Mouse (Mus musculus) CD4-positive, CD25-positive, alpha-beta regulatory T cell, adult 2 months (primary cell): ENCODE measurements at regions not wholly inside any gene's neighbourhood (a gene's known extent, or its start where the extent isn't known, plus 50 kb on each side); places are given as distances from the start of the nearest gene placed in this dataset.
"Not testable (repeated sequence)": the region's sequence is repeated elsewhere in the genome, so short reads cannot be mapped to it uniquely, and the experiment has no call there.

Experiments used
- DNase-seq: peaks from one replicate; pipeline ENCODE4 v3.0.0-alpha.2; 2012; ENCODE audit warnings: low read depth, low spot score

DNA sequence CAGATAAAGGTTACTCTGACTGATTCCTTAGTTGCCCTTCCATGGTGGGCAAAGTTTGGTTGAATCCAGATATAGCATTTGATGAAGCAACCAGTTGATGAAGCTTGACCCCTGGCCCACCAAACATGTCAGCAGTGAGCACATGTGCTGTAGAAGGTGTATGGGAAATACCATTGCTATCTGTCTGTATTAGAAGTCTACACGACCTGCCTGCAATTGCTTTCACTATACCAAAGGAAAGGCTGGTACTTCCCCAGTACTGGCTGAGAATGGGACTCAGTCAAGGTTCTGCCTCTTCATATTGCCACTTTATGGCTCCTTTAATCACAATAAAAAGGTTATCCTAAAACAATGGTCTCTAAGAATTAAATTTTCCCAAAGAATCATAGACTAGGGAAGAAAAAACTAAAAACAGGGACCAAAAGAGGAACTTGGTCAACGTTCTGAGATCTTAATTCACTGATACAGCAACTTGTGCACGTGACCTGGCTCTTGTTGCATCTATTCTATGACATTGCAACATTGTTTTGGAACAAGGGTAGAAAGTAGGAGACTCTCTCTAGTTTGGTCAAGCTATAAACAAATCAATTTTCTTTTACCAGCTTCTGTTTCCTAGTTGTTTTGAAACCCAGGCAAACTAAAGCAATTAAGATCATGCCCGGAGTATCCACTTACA is 284.0 kb downstream of the Rapgef2 start:
- DNase-seq: no peak

DNA sequence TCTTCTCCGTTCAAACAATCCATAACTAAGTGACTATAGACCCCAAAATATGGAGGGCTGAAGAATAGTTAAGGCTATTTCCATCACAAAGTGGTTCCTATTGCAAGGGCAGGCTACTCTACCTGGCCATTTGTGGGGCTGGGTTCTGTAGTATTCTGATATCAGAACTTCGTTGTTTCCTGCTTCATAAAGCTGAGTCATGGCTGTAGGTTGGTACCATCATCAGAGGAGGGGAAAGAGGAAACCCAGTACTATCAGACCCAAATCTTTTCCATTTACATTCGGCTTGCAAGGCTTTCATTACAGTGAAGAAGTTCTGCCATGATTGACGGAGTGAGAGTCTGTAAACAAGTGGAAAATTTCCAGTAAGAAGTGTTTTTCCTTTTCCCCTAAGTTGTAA is 284.6 kb downstream of the Rapgef2 start:
- DNase-seq: no peak

DNA sequence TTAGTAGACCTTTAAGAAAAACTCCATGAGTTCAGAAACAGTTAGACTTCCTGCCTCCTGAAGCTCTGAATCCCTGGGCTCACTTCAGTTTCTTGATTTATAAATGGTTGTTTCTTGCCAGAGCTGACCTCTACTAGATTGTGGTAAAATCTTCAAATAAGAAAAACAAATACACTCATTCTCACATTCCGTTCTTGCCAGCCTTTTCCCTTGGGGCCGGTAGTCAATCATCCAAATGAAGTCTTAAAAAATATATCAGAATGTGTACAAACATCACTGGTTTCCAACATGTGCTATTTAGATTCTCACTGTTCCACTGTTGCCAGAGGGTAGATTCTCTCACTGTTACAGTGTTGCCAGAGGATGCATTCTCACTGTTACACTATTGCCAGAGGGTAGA is 286.0 kb downstream of the Rapgef2 start:
- DNase-seq: no peak

DNA sequence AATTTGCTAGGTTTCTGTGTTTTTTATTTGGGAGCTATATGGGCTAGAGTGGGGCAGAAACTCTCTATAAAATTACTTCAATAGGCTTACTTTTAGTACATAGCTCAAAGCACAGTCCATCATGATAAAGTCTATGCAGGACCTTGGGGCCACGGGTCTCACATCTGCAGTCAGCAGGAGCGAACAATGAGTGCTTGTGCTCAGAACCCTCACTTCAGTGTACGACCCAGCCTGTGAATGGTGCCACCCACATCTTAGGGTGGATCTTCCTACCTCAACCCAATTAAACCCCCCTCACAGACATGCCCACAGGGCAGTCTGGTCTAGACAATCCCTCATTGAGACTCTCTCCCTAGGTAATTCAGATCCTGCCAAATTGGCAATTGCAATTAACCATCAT is 286.5 kb downstream of the Rapgef2 start:
- DNase-seq: no peak

DNA sequence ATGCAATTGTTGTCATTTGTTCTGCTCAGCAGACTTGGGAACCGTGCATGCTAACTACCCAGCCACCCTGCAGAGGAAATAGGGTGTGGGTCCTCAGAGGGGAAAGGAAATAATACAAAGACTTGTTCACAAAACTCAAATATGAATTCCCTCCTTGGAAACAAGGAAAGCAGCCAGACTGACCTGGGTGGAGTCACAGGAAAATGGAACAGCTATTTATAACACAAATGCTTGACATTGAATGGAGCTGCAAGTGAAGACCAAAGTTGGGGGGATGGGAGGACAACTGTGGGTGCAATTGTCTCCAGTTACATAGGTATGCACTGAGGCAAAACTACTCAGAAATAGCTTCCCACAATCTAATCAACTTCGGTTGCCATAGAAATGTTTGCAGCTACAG is 298.2 kb downstream of the Rapgef2 start:
- no peak for DNase-seq

DNA sequence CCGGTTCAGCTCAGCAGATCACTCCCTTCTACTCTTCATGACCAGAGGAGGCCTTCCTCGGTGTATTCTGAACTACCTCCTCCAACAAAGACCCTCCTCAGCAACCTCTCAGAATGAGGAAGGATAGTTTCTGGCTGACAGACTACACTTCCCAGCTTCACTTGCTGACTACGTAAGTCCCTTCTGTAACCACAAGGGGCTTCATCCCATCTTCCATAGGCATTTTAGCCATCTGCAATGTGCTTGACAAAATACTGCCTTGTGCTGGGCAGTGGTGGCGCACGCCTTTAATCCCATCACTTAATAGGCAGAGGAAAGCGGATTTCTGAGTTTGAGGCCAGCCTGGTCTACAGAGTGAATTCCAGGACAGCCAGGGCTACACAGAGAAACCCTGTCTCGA is 299.6 kb downstream of the Rapgef2 start:
- DNase-seq: no peak

DNA sequence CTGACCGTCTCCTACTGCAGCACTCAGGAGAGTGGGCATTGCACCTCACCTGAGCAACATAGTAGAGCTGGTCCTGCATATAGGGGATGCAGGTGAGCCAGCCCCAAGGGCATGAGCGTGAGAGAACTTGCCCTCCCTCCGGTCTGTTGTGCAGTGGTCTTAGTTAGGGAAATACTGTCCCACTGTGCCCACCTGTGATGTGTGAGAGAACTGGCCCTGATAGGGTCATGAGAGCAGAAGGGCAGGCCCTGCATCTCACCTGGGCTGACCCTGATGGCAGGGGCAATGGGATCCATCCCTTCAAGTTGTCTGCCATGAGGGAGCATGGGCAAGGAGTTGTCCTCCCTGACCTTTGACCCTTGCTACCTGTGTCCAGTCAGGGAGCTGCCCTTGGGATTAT is 305.3 kb downstream of the Rapgef2 start:
- no peak for DNase-seq

DNA sequence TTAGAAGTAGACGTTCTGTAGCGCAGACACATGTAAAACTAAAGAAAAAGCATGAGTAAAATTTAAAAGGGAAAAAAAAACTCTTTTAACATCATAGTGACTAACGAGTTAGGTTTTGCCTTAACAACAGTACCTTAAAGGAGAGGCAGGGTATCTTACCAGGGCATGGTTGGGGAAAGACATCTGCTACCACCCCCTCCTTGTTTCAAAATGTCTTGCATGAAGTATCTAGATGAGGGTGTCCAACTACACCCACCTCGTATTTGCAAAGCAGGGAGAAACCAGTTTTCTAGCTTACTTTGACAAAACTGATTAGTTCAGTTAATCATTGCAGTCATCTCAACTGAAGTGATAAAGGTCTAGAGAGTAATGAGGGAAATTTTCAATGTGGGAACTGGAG is 307.5 kb downstream of the Rapgef2 start:
- no peak for DNase-seq

DNA sequence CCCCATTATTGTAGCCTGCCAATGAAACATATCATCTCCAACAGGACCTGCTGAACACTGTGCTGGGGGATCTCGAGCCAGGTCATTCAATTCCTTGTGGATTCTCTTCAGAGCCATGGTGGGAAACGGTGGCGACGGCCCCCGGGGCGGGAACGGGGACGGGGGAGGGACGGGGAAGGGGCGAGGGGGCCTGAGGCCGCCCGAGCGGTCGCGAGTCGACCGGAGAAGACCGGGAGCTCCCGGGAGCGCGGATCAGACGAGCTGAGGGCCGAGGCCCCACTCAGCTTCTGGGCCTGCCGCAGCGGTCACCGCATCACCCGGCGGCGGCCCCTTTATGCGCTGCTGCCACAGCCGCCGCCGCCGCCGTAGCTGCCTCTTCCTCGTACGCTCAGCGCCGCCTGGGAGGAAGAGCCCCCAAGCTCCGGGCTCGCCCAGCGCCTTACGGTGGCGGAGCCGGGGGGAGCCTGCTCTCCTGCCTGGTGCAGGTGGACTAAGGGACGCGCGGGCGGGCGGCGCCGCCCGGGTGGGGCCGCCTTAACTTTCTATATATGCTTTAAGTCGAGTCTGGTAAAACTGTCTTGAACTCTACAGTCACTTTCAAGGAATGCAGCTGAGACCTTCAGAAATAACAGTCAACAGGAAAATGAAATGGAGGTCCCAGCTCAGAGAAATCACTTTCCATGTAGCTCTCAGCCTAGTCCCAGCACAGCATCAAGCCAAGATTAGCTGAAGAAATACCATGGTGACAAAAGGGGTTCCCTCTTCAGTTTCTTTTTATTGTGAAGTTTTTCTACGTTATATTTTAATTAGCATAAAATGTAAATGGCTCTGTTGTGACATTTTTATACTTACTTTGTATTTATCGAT is 319.4 kb downstream of the Rapgef2 start:
- DNase-seq: peak; percentile 12

DNA sequence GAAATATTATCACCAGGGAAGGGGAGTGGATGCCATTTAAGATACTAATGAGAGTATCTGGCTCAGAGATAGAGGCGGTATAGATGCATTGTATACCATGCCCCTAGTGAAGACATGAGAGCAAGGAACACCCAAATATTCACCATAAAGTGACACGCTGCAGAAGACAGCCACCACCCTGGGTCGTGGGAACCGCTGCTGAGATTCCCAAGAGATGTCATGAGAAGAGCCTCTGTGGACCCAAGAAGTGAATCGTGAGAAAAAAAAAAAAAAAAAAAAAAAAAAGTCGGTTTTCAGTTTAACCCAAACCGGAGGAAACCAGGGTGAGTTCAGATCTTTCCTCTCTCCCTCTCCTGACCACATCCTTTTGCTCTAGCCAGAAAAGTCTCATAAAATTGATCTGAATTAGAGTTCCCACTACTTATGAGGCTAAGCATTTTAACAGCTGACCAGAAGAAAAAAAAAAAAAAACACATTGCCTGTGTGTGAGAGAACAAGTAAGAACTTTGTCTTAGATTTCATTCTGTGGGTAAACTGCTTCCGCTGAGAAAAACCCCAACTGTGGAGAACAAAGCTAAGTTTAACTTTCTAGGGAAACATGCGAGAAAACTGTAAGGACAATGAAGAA is 322.0 kb downstream of the Rapgef2 start:
- DNase-seq: peak; percentile 36

DNA sequence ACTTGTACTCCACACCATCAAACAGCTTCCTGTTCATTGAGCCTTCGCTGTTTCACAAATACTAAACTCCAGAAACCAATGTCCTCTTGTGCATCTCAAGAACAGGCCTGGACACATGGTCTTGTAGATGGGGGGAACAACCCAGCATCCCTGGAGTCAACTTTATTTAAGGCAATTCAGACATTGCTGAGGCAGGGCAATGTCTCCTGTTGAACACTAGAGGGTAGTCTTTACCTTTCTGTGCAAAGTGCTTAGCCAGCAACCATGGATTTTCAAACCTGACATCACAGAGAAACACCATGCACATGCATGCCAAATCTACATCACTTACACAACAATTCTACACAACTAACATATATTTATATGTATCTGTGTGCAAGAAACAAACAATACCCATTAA is 327.5 kb downstream of the Rapgef2 start:
- DNase-seq: peak; percentile 72

DNA sequence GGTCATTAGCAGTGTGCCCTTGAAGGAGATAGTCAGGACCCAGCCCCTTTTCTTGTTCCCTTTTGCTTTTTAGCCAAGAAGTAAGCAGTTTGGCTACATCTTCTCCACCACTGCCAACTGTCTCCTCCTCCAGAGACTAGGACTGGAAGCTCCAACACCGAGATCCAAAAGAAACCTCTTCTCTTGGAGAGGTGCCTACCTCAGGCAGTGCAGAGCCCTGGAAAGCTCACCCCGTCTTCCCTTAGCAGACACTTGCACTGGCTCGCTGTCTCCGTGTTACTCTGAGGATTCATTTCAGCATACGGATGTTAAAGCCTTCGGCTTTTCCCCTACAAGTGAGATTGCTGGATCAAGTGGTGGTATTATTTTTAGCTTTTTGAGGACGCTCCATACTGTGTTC is 331.0 kb downstream of the Rapgef2 start:
- DNase-seq: no peak

DNA sequence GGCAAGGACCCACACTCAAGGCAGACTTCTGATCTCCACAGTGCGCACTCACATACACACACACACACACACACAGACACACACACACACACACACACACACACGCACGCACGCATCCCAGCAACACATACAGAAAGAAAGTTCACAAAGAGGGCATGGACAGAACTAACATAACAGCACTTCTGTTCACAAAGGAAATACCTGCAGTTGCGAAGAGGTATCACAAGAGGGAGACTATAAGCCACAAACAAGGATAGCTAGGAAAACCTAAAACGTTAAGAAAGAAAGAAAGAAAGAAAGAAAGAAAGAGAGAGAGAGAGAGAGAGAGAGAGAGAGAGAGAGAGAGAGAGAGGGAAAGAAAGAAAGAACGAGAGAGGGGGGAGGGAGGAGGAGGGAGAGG is 336.9 kb downstream of the Rapgef2 start:
- not testable (repeated sequence) for DNase-seq

DNA sequence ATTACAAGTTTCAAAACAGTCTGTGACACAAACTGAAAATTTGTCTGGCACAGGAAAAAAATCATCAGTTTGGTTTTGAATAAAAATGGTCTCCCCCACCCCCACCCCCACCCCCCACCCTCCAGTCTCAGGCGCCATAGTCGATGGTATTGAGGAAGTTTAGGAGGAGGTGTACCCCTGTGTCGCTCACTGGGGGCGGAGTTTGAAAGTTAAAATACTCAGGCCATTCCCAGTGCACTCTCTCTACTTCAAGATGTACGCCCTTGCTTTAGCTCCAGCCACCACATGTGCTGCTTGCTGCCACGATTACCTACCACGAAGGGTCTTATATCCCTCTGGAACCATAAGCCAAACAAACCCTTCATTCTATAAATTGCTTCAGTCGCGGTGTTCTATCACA is 337.6 kb downstream of the Rapgef2 start:
- DNase-seq: no peak

DNA sequence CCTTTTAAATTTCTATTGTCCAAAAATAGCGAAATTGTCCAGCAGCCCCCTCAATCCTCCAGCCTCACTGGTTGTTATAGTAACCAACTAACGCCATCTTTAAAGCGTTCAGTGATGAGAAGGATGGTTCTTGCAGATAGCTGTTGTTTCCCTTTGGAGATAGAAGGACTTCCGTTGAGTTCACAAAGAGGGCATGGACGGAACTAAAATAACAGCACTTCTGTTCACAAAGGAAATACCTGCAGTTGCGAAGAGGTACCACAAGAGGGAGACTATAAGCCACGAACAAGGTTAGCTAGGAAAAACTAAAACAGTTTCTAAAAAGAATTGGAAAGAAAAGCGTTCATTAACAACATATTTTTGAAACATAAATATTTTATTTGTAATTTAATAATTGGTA is 338.1 kb downstream of the Rapgef2 start:
- peak; percentile 73 for DNase-seq

DNA sequence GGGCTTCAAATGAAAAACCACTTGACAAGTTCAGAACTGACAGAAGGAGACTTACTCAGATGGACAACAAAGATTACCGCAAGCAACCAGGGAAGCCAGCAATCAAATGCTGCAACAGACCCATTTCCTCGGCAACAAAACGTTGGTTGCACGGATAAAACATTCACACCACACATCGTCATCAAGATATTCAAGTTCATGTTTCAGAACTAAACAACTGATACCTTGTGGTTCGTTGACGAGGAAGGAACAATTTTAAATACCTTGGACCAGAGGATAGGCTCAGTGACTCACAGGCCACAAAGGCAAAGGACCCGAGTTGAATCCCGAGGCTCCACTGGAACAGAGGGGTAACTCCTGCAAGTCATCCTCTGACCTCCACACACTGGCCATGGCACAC is 339.1 kb downstream of the Rapgef2 start:
- DNase-seq: no peak

DNA sequence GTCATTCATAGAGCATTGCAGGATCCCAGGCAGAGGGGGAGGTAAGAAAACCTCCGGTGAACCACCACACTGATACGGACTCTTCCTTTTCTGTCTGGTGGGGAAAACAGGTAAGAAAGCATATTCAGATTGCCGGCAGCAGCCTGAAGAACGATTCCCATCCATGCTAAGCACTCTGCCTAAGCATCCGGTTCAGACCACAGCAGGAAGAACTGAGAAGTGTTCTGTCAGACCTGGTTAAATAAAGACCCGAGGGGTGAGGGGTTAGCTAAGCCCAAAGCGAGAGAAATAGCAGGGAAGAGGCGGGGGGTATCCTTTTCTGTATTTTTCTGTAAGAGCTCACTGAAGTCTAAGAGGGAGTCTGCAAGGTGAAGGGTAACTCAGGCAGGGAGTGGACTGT is 342.1 kb downstream of the Rapgef2 start:
- no peak for DNase-seq

DNA sequence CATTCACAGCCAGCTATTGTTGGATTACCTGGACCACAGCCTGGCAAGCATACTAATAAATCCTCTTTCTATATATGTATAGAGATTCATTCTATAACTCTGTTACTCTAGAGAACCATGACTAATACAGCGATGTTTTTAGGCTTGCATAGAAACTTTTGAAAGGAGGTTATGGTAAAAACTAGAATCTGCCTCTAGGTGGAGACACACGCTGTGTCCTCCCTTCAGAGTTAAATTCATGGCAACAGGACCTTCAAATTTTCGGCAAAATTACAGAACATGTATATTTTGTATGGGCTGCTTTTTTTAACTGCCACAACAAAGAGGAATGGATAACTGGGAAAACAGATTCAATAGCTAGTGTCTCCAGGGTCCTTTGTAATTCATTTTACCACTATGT is 353.3 kb downstream of the Rapgef2 start:
- no peak for DNase-seq

DNA sequence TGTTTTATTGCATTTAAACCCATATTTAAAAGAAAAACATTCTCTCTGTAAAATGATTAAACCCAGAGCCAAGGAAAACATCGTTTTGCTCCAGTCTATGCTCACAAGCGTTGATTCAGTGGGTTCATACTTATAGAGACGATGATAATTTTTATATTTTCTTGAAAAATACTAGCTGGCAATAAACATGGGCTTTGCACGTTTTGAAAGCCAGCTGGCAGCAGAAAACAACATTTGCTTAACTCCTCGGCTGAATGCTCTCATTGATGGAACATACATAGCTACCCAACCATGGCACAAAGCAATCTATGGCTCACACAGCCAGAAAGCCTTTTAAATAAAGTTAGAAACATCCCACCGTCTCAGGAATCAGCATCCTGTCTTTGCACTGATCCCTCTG is 366.5 kb downstream of the Rapgef2 start:
- DNase-seq: no peak

DNA sequence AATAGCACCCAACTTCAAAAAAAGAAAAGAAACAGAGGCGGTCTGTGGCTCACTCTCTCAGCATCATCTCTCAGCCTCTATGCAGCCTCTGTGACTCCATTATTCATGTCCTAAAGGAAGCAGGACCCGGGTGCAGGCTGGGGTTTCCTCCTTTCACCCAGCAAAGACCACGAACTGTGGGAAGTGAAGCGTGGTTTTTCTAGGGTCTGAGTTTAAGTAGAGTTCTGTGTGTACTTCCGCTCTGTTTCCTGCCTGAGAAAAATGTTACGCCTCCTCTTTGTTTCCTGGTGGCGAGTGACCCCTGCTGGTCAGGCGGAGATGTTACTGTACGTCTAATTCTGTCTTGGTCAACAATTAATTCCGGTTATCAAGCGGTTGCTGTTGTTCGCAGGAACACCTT is 366.9 kb downstream of the Rapgef2 start:
- peak; percentile 88 for DNase-seq

DNA sequence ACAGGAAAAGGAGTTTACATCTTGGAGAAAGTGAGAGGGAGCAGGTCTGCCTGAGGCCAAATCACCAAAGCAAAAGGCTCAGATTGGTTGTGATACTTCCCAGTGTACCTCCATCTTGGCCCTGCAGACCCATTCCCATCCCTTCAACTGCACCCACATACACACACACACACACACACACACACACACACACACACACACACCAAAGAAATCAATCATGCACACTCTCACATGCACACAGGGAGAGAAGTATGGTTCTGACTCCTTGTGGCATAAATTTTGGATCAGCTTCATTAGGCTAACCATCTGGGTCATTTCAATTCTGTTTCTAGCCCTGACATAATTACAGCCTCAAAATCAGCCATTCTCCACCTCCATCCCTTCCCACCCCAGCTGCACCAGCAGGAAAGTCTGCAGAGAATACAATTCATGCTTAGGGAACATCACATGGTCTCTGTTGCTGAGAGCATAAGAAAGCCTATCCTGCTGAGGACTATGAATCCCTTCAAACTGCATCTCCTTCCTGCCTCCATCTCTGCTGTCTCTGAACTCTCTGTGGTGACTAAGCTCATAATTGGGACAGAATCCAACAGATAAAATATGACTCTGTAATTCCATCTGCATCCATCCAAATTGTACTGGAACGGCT is 378.0 kb downstream of the Rapgef2 start:
- no peak for DNase-seq

DNA sequence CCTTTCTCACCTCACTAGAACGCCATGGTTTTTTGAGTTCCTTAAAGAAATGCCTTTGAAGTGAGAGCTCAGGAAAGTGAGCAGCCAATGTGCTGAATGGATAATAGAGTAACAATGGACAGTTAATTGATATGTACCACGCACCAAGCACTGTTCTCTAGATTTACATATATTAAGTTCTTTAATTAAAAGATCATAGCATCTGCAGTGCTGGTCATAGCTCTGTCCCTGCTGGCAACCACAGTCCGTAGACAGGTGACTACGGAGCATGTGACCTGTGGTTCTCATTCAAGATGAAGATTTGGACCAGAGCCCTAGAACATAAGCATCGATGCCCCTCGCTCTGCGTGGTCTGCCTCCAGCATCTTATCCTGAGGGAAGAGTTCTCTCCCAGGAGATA is 378.5 kb downstream of the Rapgef2 start:
- no peak for DNase-seq
